Mouse (Mus musculus): Measurements from ENCODE around the gene Zfp300.

Zfp300 gene

DNA sequence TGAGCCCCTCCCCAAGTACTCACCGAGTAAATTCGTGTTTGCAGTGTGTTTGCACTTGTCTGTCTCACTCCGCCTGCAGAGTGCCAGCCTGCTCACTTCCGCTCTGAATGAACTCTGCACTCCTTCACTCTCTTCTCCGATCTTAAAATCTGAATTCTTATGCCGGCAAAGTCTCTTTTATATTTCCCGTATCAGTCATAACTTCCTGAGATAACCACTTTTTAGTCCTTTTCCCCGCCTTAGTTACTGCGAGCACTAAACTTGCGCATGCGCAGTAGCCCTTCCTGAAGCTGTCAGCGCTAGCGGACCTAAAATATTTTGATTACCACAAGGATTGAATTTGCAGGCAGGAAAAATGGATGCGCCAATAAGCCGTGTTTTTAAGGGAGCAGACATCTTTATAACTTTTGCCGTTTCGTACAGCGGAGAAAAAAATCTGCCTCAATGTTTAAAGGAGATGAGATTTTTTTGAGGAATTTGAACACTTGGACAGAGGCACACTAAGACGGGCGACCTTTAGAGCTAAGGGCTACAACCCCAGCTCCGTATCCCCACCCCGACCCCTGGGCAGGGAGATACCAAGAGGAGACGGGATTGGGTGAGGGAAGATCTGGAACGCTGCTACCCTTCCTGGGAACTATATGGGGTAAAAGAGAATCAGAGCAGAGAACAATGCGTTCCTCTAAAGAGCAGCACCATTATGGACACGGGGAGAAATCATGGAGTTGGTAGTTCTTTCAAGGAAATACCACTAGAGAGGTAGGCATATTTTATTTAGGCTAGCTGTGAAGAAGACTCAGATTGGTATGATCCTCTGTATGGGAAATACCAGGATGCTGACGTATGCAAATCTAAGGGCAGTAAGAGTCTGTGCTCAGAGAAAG is at the start of gene Zfp300:
Zfp300 (minus strand) TSS at position 545 of the 884 bp plus-strand sequence.
- peak; percentile 75 for DNase-seq (ENCODE audit: low spot score)

DNA sequence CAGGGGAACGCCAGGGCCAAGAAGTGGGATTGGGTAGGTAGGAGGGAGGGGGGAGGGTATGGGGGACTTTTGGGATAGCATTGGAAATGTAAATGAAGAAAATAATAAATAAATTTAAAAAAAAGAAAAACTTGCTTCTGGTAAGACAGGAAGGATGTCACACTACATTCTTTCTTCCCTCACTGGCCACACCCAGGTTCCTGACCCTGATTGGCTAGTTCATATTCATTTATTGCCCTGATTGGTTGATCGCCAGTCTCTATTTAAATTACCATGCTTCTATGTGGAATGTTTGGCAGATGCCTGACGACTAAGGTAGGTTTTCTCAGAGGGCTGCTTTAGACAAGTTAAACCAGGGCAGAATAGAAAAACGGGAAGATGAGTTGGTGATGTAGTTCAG is 26.2 kb upstream of the Zfp300 start, which contains the start of gene Ssxa1:
Ssxa1 (plus strand) TSS at position 301 of the 400 bp plus-strand sequence.
- DNase-seq (ENCODE audit: low spot score): no peak

DNA sequence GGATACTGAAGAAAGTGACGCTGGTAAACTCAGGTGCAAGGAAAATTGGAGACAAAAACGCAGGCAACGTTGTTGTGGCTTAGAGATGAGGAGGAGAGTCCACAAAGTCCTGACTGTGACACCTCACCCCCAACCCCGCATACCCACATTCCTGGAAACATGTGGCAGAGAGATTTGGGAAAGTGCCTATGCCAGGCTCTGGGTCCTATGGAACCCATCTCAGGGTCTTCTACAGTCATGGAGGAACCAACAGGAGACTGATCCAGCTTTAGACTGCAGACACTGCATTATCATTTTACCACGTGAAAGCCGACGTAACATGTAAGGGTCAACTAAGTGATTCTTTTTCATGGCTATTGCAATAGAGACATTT is 526 bp upstream of the Zfp300 start:
- no peak for DNase-seq (ENCODE audit: low spot score)

DNA sequence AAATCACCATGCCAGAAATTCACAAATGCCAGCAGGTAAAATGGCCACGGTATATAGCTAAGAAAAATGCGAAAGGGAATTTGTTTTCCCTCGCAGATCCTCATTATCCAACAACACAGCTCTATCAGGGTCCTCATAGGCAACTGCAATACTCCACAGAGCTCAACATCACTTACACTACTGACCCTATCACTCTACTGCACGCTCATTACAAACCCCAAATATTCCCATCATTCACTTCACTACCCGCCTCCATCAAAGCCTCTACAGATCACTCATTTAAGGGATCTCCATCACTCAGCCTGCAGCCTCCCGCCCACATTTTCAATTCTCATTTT is 713 bp downstream of the Zfp300 start:
- DNase-seq (ENCODE audit: low spot score): no peak

DNA sequence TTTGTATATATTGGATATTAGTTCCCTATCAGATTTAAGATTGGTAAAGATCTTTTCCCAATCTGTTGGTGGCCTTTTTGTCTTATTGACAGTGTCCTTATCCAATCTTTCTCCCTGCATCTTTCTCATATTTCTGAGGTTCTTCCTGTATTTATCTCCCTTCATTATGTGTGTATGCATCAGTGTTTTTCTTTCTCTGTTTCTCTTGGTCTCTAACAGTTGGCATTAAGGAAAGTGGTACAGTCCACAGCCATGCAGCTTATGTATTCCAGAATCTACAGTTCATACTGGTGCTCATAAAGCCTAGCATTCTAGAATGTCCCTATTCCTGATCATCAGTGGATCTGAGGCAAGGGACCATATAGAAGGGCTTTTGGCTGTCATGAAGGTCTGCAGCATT is 21.2 kb downstream of the Zfp300 start, which contains the start of gene Spaca5:
Spaca5 (plus strand) TSS at position 301 of the 400 bp plus-strand sequence.
- no peak for DNase-seq (ENCODE audit: low spot score)

DNA sequence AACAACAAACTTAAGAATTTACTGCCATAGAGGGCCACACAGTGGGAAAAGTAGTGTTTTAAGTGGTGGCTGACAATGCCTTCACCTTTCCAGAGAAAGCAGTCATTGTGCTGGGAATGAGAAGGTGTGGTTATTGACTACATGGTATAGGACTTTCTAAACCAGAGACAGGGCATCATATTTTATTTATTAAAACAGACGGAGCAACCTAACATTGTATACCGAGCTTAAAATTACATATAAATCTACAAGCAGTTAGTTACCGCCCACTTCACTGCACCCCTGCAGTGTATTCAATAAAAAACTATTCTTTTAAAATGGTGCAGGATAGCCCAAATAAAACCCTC is 26.8 kb downstream of the Zfp300 start:
- DNase-seq (ENCODE audit: low spot score): no peak

DNA sequence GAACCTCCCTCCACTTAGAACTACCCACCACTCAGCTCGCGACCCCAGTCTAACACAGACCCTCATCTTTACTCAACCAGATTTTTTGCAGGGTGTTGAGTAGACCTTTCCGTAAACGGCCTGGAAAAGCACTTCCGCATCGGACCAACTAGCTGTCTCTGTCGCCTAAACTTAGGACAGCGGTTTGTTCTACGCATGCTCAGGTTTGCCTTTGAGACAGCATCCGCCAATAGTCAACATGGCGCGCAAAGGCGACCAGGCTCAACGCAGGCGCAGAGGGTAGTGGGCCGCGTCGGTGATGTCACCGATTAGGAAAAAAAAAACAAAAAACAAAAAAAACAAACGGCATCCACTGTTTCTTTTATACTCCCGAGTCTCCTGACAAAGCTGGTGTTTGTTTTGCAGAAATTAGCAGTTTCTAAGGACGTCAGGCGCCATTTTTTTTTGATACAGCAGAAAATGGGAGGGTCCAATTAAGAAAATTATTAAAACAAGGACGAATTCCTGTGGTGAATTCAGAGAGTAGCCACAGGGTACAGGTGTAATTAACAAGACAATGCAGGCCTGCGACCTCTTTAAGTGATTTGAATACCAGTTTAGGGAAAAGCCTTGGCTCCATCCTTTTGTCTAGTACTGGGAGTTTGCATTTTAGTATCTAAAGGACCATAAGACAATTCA is 27.3 kb downstream of the Zfp300 start, which contains the start of gene Zfp182:
Zfp182 (minus strand) TSS at position 451 of the 678 bp plus-strand sequence.
- DNase-seq (ENCODE audit: low spot score): peak; percentile 87

DNA sequence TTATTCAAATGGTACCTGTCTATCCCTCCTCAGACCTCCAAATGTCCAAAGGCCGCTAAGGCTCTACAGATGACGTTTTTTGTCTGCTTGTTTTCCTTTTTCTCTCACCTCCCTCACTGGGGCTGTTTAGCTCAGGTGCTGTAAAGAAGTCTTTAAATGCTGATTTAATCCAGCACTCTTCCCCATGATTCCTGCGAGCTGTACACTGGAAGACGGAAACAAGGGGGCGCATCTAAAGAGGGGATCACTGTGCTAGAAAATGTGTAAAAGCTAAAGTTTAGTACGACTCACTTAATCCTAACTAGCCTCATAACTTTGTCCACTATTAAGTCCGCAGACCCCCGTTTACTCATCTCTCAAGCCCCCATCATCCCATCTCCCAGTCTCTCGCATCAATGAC is 27.9 kb downstream of the Zfp300 start:
- DNase-seq (ENCODE audit: low spot score): no peak

Measured in embryo, embryonic 10 days (tissue).